Mouse (Mus musculus): ENCODE measurements around the gene Oaf. TPM values are rescaled to one million over a fixed set of nuclear protein-coding genes. Genes with fewer than 3 reads are reported as not detected.

Oaf gene
- polyA plus RNA-seq, 1 experiment from 2014 or later: 38.9 TPM

DNA sequence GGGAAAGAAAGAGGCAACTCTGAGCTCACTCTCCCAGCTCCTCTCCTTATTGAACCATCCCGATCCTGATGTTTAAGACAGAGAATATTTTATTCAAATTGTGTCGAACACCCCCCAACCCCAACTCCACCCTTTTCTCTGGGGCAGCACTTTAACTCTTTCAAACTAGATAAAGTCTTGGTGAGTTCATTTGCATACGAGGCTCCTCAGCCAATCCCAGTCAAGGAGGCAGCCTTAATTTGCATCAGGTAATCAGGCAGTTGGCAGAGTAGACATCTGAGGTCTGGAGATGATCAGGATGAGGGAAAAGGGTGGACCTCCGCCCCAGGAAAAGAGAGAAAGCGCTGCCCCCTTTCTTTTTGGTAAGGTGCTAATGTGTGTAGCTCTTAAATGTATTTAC is 39.5 kb downstream of the Oaf start:
- H3K9ac ChIP-seq (ENCODE audit: low read length): no peak overlapping the region
- H3K27me3 ChIP-seq (ENCODE audit: control insufficient read depth, insufficient read depth, low read length): peaks cover 12% of the 10 kb centered on the region
- H3K36me3 ChIP-seq (ENCODE audit: control insufficient read depth, insufficient read depth, low read length): no peaks in the 10 kb centered on the region
- H3K4me2 ChIP-seq (ENCODE audit: low read depth, low read length, severe bottlenecking): peak overlapping the region; percentile 19; the same call in 1 of the 2 replicates
- WGBS: 3% methylated on average over 5 of the region's 5 CpGs
- H3K27ac ChIP-seq (ENCODE audit: low read depth, low read length): no peak overlapping the region
- no peak overlapping the region for H3K4me3 ChIP-seq (ENCODE audit: low read depth, low read length)
- no peak for DNase-seq (ENCODE audit: low spot score)
- ATAC-seq (replicated peaks; ENCODE audit: low FRiP score): no peak
- peaks cover under 1% of the 10 kb centered on the region for H3K4me1 ChIP-seq (replicated peaks; ENCODE audit: control insufficient read depth, insufficient read depth, low read length)
- H3K9me3 ChIP-seq (ENCODE audit: control insufficient read depth, low read length): no peaks in the 10 kb centered on the region

DNA sequence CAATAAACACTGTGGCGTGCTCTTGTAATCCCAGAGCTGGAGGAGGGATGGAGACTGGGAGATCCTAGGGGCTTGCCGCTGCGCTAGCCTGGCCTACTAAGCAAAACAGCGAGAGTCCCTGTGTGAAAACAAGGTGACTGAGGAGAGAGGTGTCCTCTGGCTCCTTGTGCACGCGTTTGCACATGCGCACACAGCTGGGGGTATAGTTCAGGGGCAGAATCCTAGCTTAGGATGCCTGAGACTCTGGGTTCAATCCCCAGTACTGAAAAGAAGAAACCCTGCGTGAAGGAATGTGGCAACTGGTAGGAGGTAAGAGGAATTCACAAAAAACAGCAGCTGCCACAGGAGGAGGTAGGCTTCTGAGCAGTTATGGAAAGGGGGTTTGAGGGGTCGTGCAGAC is 45.7 kb downstream of the Oaf start:
- Histone ChIP-seq H3K9me3 (ENCODE audit: control insufficient read depth, low read length) (no peaks in the 10 kb centered on the region), H3K36me3 (ENCODE audit: control insufficient read depth, insufficient read depth, low read length) (no peaks in the 10 kb centered on the region), H3K4me1 (replicated peaks; ENCODE audit: control insufficient read depth, insufficient read depth, low read length) (peaks cover 4% of the 10 kb centered on the region; the same call in 1 of the 2 replicates), H3K27ac (ENCODE audit: low read depth, low read length) (no peak overlapping the region), H3K4me2 (ENCODE audit: low read depth, low read length, severe bottlenecking) (no peak overlapping the region), H3K27me3 (ENCODE audit: control insufficient read depth, insufficient read depth, low read length) (no peaks in the 10 kb centered on the region), H3K4me3 (ENCODE audit: low read depth, low read length) (no peak overlapping the region), H3K9ac (ENCODE audit: low read length) (no peak overlapping the region)
- WGBS: 16% methylated on average over 9 of the region's 9 CpGs
- ATAC-seq (replicated peaks; ENCODE audit: low FRiP score) (no peak), DNase-seq (ENCODE audit: low spot score) (no peak)

DNA sequence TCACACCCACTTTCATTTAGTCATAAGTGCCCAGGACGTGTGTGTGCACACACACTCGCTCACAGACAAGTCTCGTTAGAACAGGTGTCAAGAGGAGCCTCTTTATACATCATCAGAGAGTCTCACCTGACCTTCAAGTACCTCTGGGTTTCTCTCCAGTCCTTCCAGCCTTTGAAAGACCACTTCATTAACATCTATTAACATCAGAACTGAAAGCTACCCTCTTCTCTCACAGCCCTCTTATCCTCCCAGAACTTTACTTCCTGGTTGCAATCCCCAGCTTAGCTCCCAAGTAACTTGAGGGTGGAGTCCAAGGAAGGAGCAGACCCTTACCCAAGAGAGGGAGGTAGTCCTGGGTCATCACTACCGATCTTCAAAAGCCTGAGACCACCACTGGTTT is 48.1 kb downstream of the Oaf start:
- peaks cover 5% of the 10 kb centered on the region; the same call in 1 of the 2 replicates for H3K4me1 ChIP-seq (replicated peaks; ENCODE audit: control insufficient read depth, insufficient read depth, low read length)
- H3K9ac ChIP-seq (ENCODE audit: low read length): no peak overlapping the region
- no peaks in the 10 kb centered on the region for H3K9me3 ChIP-seq (ENCODE audit: control insufficient read depth, low read length)
- H3K36me3 ChIP-seq (ENCODE audit: control insufficient read depth, insufficient read depth, low read length): no peaks in the 10 kb centered on the region
- no peaks in the 10 kb centered on the region for H3K27me3 ChIP-seq (ENCODE audit: control insufficient read depth, insufficient read depth, low read length)
- no peak overlapping the region for H3K4me2 ChIP-seq (ENCODE audit: low read depth, low read length, severe bottlenecking)
- ATAC-seq (replicated peaks; ENCODE audit: low FRiP score) (no peak), DNase-seq (ENCODE audit: low spot score) (no peak)
- H3K4me3 ChIP-seq (ENCODE audit: low read depth, low read length): no peak overlapping the region
- H3K27ac ChIP-seq (ENCODE audit: low read depth, low read length): no peak overlapping the region
- WGBS: 53% methylated on average over 4 of the region's 4 CpGs

DNA sequence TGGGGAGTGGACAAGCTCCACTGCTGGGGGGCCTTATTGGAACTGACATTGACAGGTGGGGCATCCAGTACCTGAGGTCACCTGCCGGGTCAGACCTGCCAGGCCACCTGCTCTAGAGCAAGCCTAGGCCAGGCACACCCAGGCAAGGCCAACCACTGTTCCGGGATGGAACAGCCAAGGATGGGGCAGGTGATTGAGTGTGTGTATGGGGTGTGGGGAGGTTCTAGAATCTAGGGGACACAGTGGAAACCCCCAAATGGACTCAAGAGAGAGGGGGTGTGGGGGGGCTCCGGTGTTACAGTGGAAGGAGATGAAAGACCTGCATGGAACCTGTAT is 50.7 kb downstream of the Oaf start:
- Histone ChIP-seq H3K4me2 (ENCODE audit: low read depth, low read length, severe bottlenecking) (no peak overlapping the region), H3K9me3 (ENCODE audit: control insufficient read depth, low read length) (no peaks in the 10 kb centered on the region), H3K4me1 (replicated peaks; ENCODE audit: control insufficient read depth, insufficient read depth, low read length) (peaks cover 4% of the 10 kb centered on the region; the same call in 1 of the 2 replicates), H3K4me3 (ENCODE audit: low read depth, low read length) (no peak overlapping the region), H3K27ac (ENCODE audit: low read depth, low read length) (no peak overlapping the region), H3K36me3 (ENCODE audit: control insufficient read depth, insufficient read depth, low read length) (no peaks in the 10 kb centered on the region), H3K9ac (ENCODE audit: low read length) (no peak overlapping the region), H3K27me3 (ENCODE audit: control insufficient read depth, insufficient read depth, low read length) (no peaks in the 10 kb centered on the region)
- DNase-seq (ENCODE audit: low spot score) (no peak), ATAC-seq (replicated peaks; ENCODE audit: low FRiP score) (no peak)
- 68% methylated on average over 3 of the region's 3 CpGs for WGBS

DNA sequence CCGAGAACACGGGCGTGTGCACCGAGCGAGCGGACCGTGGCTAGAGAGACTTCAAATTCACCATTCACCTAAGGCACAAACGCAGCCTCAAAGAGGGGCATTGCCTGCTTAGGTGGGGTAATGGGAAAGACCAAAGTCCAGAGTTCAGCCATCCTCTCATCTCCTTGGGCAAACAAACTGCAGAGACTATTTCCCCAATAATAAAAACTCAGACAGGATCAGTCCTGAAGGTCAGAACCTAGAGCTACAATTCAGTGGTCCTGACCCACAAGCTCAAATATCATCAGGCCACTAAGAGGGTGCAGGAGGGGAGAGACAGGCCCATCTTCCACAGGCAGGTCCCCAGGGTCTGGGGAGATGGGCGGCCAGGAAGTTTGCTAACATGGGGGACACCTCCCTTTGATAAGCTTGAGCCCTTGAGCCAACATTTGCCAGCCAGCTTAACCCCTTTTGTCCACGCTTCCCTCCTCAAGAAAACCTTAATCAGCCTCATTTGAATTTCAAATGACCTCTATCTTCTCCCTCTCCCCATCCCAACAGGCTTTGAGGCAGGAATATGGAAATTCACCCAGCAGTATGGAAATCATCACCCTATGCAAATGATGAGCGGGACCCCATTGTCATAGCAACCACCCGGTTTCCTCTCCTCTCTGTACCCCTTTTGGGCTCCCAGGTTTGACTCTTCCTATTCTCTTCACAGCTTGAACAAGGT is 51.2 kb downstream of the Oaf start:
- H3K4me3 ChIP-seq (ENCODE audit: low read depth, low read length): no peak overlapping the region
- H3K27ac ChIP-seq (ENCODE audit: low read depth, low read length): no peak overlapping the region
- ATAC-seq (replicated peaks; ENCODE audit: low FRiP score) (no peak), DNase-seq (ENCODE audit: low spot score) (no peak)
- H3K9me3 ChIP-seq (ENCODE audit: control insufficient read depth, low read length): no peaks in the 10 kb centered on the region
- peaks cover 2% of the 10 kb centered on the region; the same call in 1 of the 2 replicates for H3K4me1 ChIP-seq (replicated peaks; ENCODE audit: control insufficient read depth, insufficient read depth, low read length)
- H3K36me3 ChIP-seq (ENCODE audit: control insufficient read depth, insufficient read depth, low read length): no peaks in the 10 kb centered on the region
- WGBS: 63% methylated on average over 12 of the region's 12 CpGs
- no peak overlapping the region for H3K4me2 ChIP-seq (ENCODE audit: low read depth, low read length, severe bottlenecking)
- H3K27me3 ChIP-seq (ENCODE audit: control insufficient read depth, insufficient read depth, low read length): no peaks in the 10 kb centered on the region
- H3K9ac ChIP-seq (ENCODE audit: low read length): no peak overlapping the region

DNA sequence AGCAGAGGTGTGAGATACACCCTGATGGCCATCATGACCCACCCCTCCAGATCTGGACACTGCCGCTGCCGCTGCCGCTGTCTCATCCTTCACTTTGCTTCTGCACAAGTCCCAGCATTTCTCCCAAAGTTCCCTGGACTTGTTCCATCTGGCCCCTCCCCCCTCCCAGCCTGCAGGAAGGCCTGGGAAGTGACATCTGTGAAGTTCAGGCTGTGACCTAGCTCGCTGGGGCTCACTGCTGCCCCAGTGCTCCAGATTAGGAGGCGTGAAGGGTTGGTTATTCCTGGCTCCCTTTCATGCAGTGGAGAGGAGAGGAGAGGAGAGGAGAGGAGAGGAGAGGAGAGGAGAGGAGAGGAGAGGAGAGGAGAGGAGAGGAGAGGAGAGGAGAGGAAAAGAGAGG is 60.1 kb downstream of the Oaf start:
- ATAC-seq (replicated peaks; ENCODE audit: low FRiP score): no peak
- no peaks in the 10 kb centered on the region for H3K4me1 ChIP-seq (replicated peaks; ENCODE audit: control insufficient read depth, insufficient read depth, low read length)
- no peak overlapping the region for H3K27ac ChIP-seq (ENCODE audit: low read depth, low read length)
- no peak overlapping the region for H3K4me3 ChIP-seq (ENCODE audit: low read depth, low read length)
- no peak overlapping the region for H3K9ac ChIP-seq (ENCODE audit: low read length)
- no peaks in the 10 kb centered on the region for H3K9me3 ChIP-seq (ENCODE audit: control insufficient read depth, low read length)
- H3K36me3 ChIP-seq (ENCODE audit: control insufficient read depth, insufficient read depth, low read length): no peaks in the 10 kb centered on the region
- no peaks in the 10 kb centered on the region for H3K27me3 ChIP-seq (ENCODE audit: control insufficient read depth, insufficient read depth, low read length)
- 78% methylated on average over 5 of the region's 5 CpGs for WGBS
- H3K4me2 ChIP-seq (ENCODE audit: low read depth, low read length, severe bottlenecking): no peak overlapping the region
- DNase-seq (ENCODE audit: low spot score): no peak

DNA sequence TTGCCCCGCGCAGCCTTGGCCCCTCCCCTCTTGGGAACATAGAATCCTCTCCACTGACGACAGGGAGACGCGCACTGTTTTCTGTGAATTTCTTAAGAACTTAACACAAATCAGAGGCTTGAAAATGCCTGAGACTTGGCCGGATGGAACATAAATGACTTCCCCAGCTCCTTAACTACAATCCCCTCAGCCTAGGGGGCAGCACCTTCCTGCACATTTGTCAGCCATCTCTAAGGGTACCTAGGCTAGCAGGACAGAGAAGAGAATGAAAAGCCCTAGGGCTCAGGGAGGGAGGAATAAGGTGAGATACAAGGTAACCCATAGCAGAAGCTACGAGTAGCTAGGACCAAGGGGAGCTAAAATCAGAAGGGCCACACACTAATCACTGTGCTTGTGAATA is 61.5 kb downstream of the Oaf start:
- Histone ChIP-seq H3K27ac (ENCODE audit: low read depth, low read length) (no peak overlapping the region), H3K4me3 (ENCODE audit: low read depth, low read length) (no peak overlapping the region), H3K4me2 (ENCODE audit: low read depth, low read length, severe bottlenecking) (no peak overlapping the region), H3K27me3 (ENCODE audit: control insufficient read depth, insufficient read depth, low read length) (no peaks in the 10 kb centered on the region), H3K4me1 (replicated peaks; ENCODE audit: control insufficient read depth, insufficient read depth, low read length) (no peaks in the 10 kb centered on the region), H3K36me3 (ENCODE audit: control insufficient read depth, insufficient read depth, low read length) (no peaks in the 10 kb centered on the region), H3K9me3 (ENCODE audit: control insufficient read depth, low read length) (no peaks in the 10 kb centered on the region), H3K9ac (ENCODE audit: low read length) (no peak overlapping the region)
- WGBS: 55% methylated on average over 7 of the region's 7 CpGs
- ATAC-seq (replicated peaks; ENCODE audit: low FRiP score) (no peak), DNase-seq (ENCODE audit: low spot score) (no peak)

Other genes starting within 250 kb of the Oaf start
- 14.6 and 14.8 TPM in 2 replicates for gene Arhgef12, start 132.7 kb downstream of the Oaf start, polyA plus RNA-seq (2014; fragmentation: Nextera tagmentation; extraction: Ambion mirVana)
- gene Tmem136, start 123.3 kb downstream of the Oaf start, polyA plus RNA-seq (2014; fragmentation: Nextera tagmentation; extraction: Ambion mirVana): 13.5 and 13.8 TPM in 2 replicates
- gene Pou2f3, start 29.5 kb downstream of the Oaf start, polyA plus RNA-seq (2014; fragmentation: Nextera tagmentation; extraction: Ambion mirVana): not detected in 2 replicates
- gene Trim29, start 70.9 kb upstream of the Oaf start, polyA plus RNA-seq (2014; fragmentation: Nextera tagmentation; extraction: Ambion mirVana): 1.3 and 1.6 TPM in 2 replicates

Measured in forebrain, embryonic 11.5 days (tissue).